Mouse (Mus musculus) CH12.LX (cell line): ENCODE results near the gene Col6a6. TPM values are rescaled to one million over a fixed set of nuclear protein-coding genes. Genes with fewer than 3 reads are reported as not detected.

Experiments used
- DNase-seq: peaks from one replicate; pipeline ENCODE4 v3.0.0-alpha.2; 2013; ENCODE audit errors: extremely low read depth
- H3K27ac ChIP-seq: 2 replicates; pipeline ENCODE4 v1.5.1; 2012; ENCODE audit warnings: low read depth, mild to moderate bottlenecking, control low read depth, moderate library complexity; ENCODE audit not compliant: insufficient read depth
- H3K27me3 ChIP-seq: replicated peaks from 2 replicates; pipeline ENCODE3; 2012; ENCODE audit warnings: inconsistent platforms
- H3K36me3 ChIP-seq, 2 experiments: replicated peaks in 1 of 2; 2 replicates each; pipeline versions ENCODE3 to v1.6.1; 2012; ENCODE audit warnings: inconsistent platforms in 1 of 2, low read length in 1 of 2, mild to moderate bottlenecking in 1 of 2, mixed read lengths in 1 of 2, moderate library complexity in 1 of 2; ENCODE audit not compliant: control insufficient read depth in 1 of 2, insufficient read depth in 1 of 2
- H3K4me1 ChIP-seq, 2 experiments: 2 replicates each; pipeline ENCODE4 v1.6.1; 2012; ENCODE audit warnings: inconsistent platforms in 1 of 2, moderate library complexity in 1 of 2; ENCODE audit not compliant: insufficient read depth in 2 of 2, control insufficient read depth in 1 of 2
- H3K4me2 ChIP-seq: 2 replicates; pipeline ENCODE4 v1.6.1; 2012; ENCODE audit warnings: low read depth, mild to moderate bottlenecking, control low read depth; ENCODE audit not compliant: poor library complexity, insufficient read depth, severe bottlenecking
- H3K4me3 ChIP-seq, 3 experiments: fragments of 150-350 bp in 1 of 3; sonication (generic) in 1 of 3; replicated peaks in 1 of 3; 2 replicates each; pipeline versions ENCODE3 to v1.5.1; 2011 to 2012; ENCODE audit warnings: low read depth in 2 of 3, low read length in 2 of 3, mild to moderate bottlenecking in 2 of 3, moderate library complexity in 2 of 3, control low read depth in 1 of 3, improper control_type of control experiment in 1 of 3, inconsistent platforms in 1 of 3, mixed read lengths in 1 of 3; ENCODE audit not compliant: poor library complexity in 1 of 3
- H3K79me2 ChIP-seq: replicated peaks from 2 replicates; pipeline ENCODE4 v1.6.1; 2012; ENCODE audit warnings: mild to moderate bottlenecking, moderate library complexity; ENCODE audit not compliant: control insufficient read depth, poor library complexity, insufficient read depth, severe bottlenecking; ENCODE audit errors: extremely low read depth
- H3K9ac ChIP-seq: 2 replicates; pipeline ENCODE4 v1.6.1; 2012; ENCODE audit warnings: low read depth, mild to moderate bottlenecking, control low read depth, moderate library complexity; ENCODE audit not compliant: insufficient read depth
- H3K9me3 ChIP-seq: replicated peaks from 2 replicates; pipeline ENCODE3; 2012; ENCODE audit warnings: low read length, inconsistent platforms, mixed read lengths
- BHLHE40 ChIP-seq: IDR thresholded peaks from 2 replicates; pipeline ENCODE4 v1.6.1; 2011; ENCODE audit warnings: mild to moderate bottlenecking, low read depth, low read length, improper control_type of control experiment
- E2F4 ChIP-seq: IDR thresholded peaks from 2 replicates; pipeline ENCODE4 v1.6.1; 2011; ENCODE audit warnings: low read depth, low read length, improper control_type of control experiment; ENCODE audit not compliant: insufficient replicate concordance
- EP300 ChIP-seq: IDR thresholded peaks from 2 replicates; pipeline ENCODE4 v1.6.1; 2011; ENCODE audit warnings: low read length, improper control_type of control experiment
- HCFC1 ChIP-seq: IDR thresholded peaks from 2 replicates; pipeline ENCODE4 v1.6.1; 2012; ENCODE audit warnings: low read depth, mild to moderate bottlenecking, inconsistent platforms, low read length, improper control_type of control experiment
- MAX ChIP-seq: IDR thresholded peaks from 2 replicates; pipeline ENCODE4 v1.6.1; 2011; ENCODE audit warnings: low read length, improper control_type of control experiment
- MAZ ChIP-seq: IDR thresholded peaks from 2 replicates; pipeline ENCODE4 v1.6.1; 2012; ENCODE audit warnings: low read depth, mild to moderate bottlenecking, inconsistent platforms, low read length, improper control_type of control experiment, moderate library complexity
- MEF2A ChIP-seq: IDR thresholded peaks from 2 replicates; pipeline ENCODE4 v1.6.1; 2014; ENCODE audit warnings: low read depth, mild to moderate bottlenecking, inconsistent platforms, low read length, improper control_type of control experiment, borderline replicate concordance
- MXI1 ChIP-seq: IDR thresholded peaks from 2 replicates; pipeline ENCODE4 v1.6.1; 2011; ENCODE audit warnings: mild to moderate bottlenecking, low read depth, low read length, improper control_type of control experiment
- NRF1 ChIP-seq: IDR thresholded peaks from 2 replicates; pipeline ENCODE4 v1.6.1; 2014; ENCODE audit warnings: low read depth, mild to moderate bottlenecking, inconsistent platforms, low read length, improper control_type of control experiment, moderate library complexity
- POLR2A ChIP-seq: IDR thresholded peaks from 2 replicates; pipeline ENCODE4 v1.6.1; 2011; ENCODE audit warnings: low read depth, mild to moderate bottlenecking, improper control_type of control experiment, low read length
- RCOR1 ChIP-seq: conservative IDR thresholded peaks from 2 replicates; pipeline ENCODE4 v1.6.1; 2012; ENCODE audit warnings: low read depth, mild to moderate bottlenecking, inconsistent platforms, low read length, improper control_type of control experiment
- SIN3A ChIP-seq: IDR thresholded peaks from 2 replicates; pipeline ENCODE4 v1.6.1; 2012; ENCODE audit warnings: low read length, improper control_type of control experiment, inconsistent platforms
- TBP ChIP-seq: conservative IDR thresholded peaks from 2 replicates; pipeline ENCODE4 v1.6.1; 2011; ENCODE audit warnings: low read depth, low read length, improper control_type of control experiment
- ZMIZ1 ChIP-seq: IDR thresholded peaks from 2 replicates; pipeline ENCODE4 v1.6.1; 2012; ENCODE audit warnings: low read depth, mild to moderate bottlenecking, inconsistent platforms, low read length, improper control_type of control experiment
- dilution Hi-C: fragments of 300-500 bp; cut with MboI; formaldehyde crosslinking; loops from 2 replicates; pipeline ENCODE4 v1.14.3; 2020; ENCODE audit warnings: low sequenced_read_pairs; ENCODE audit not compliant: extremely low pct_unique_long_range_greater_than_20kb, extremely low pct_ligation_motif_present
- in situ Hi-C: fragments of 300-500 bp; cut with MboI; formaldehyde crosslinking; loops from 3 replicates; pipeline ENCODE4 v1.14.3; 2019; ENCODE audit warnings: low sequenced_read_pairs, low pct_ligation_motif_present, low pct_unique_long_range_greater_than_20kb, mixed read lengths
- polyA plus RNA-seq: library from polyadenylated mRNA; unstranded; fragments of >175 nt; gene quantifications from 2 replicates; pipeline ENCODE4 v1.2.1, GENCODE M21; 2012; ENCODE audit warnings: low read depth; ENCODE audit not compliant: insufficient read length
- total RNA-seq, 2 experiments: library from RNA; depleted of rRNA; stranded (reverse); fragments of 300-350 nt in 1 of 2; fragments of >200 nt in 1 of 2; gene quantifications; 2 replicates each; pipeline ENCODE4 v1.2.3; 2012 to 2014

The Col6a6 gene
- total and polyA plus RNA-seq, 3 experiments: not detected

DNA sequence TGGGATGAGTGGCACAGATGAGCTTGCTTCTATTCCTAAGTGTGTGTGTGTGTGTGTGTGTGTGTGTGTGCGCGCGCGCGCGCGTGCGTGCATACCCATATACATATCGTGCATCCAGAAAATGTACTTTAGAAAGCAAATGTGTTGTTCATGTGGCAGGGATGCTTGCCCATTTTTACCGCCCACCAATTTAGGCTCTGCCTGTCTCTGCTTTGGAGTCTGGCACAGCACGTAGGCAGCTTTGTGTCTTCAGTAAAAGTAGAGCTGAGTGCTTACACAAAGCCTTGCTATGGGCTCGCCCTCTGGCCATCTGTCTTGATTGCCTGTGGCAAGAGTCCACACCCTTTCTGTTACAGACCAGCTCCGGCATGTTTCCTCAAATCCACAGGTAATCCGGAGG is 135.5 kb downstream of the Col6a6 start:
- in situ Hi-C loops: loop anchor here (10.0 to 25.0 kb wide), 2 partner anchors 162 to 295 kb away; no protein-coding TSS in a partner anchor

DNA sequence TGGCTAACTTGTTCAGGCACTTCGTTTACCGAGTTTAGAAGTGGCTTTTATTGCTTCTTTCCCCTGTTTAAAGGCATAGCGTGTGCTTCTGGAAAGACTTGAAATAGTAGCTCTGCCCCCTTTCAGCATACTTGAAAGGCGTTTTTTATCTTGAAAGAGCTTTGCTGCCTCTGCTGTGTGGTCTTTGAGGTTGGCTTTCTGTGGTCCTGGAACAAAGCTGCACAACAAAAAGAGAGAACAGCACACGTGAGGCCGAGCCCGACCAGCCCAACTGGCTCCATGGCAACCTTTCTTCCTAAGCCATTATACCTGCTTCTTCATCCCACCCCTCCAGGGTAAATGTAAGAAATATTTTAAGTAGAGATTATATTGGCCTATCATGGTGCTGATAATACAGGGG is 138.5 kb downstream of the Col6a6 start:
- Histone ChIP-seq H3K4me3 (no peak overlapping the region), H3K4me2 (no peak overlapping the region), H3K79me2 (no peaks in the 10 kb centered on the region), H3K9me3 (no peaks in the 10 kb centered on the region), H3K27me3 (no peaks in the 10 kb centered on the region), H3K4me1 (0 out of 4 replicates have a peak, but pooled peaks cover 0 to 4% of the 10 kb centered on the region in 2 experiments), H3K9ac (no peak overlapping the region), H3K27ac (no peak overlapping the region), H3K36me3 (peaks cover 33 to 72% of the 10 kb centered on the region in 2 experiments)
- dilution Hi-C loops: no loop called here
- TF ChIP-seq MXI1: no peak
- TF ChIP-seq MAZ: no peak
- TF ChIP-seq E2F4: no peak
- no peak for TF ChIP-seq MAX
- no peak for TF ChIP-seq HCFC1
- TF ChIP-seq EP300: no peak
- TF ChIP-seq BHLHE40: no peak
- in situ Hi-C loops: loop anchor here (25.0 kb wide), 1 partner anchor 298 kb away; no protein-coding TSS in a partner anchor
- DNase-seq: no peak

More for the DNA sequence above, 135.5 kb downstream of the Col6a6 start:
- H3K9ac ChIP-seq: no peak overlapping the region
- no peaks in the 10 kb centered on the region for H3K9me3 ChIP-seq
- DNase-seq: no peak
- TF ChIP-seq ZMIZ1 (no peak), RCOR1 (no peak), NRF1 (no peak), POLR2A (no peak), SIN3A (no peak), MEF2A (no peak), TBP (no peak)
- H3K4me2 ChIP-seq: no peak overlapping the region
- H3K27ac ChIP-seq: no peak overlapping the region
- 0 out of 4 replicates have a peak, but pooled peaks cover 0 to 4% of the 10 kb centered on the region in 2 experiments for H3K4me1 ChIP-seq
- dilution Hi-C loops: no loop called here
- H3K36me3 ChIP-seq: peaks cover 5 to 42% of the 10 kb centered on the region in 2 experiments
- no peaks in the 10 kb centered on the region for H3K79me2 ChIP-seq
- no peaks in the 10 kb centered on the region for H3K27me3 ChIP-seq
- H3K4me3 ChIP-seq: no peak overlapping the region
